Mouse (Mus musculus) embryonic facial prominence, embryonic 13.5 days (tissue): Measurements from ENCODE around the gene Mtmr6. TPM values are rescaled to one million over a fixed set of nuclear protein-coding genes. Genes with fewer than 3 reads are reported as not detected.

ENCODE experiments used
- ATAC-seq: fragments of 200-750 bp; cut with Nextera tagmentation; 2 replicates; pipeline ENCODE4 v1.8.0; 2017; ENCODE audit warnings: low read depth; ENCODE audit not compliant: insufficient number of reproducible peaks, insufficient read depth, low FRiP score, low TSS enrichment
- H3K27ac ChIP-seq: fragments of 300-500 bp; sonication (generic); 2 replicates; pipeline ENCODE4 v1.5.1; 2015; ENCODE audit warnings: moderate library complexity, mild to moderate bottlenecking, inconsistent platforms
- H3K27me3 ChIP-seq: fragments of 300-500 bp; sonication (generic); 2 replicates; pipeline ENCODE4 v1.6.1; 2015; ENCODE audit warnings: mild to moderate bottlenecking, inconsistent platforms
- H3K36me3 ChIP-seq: fragments of 300-500 bp; sonication (generic); 2 replicates; pipeline ENCODE4 v1.6.1; 2015; ENCODE audit warnings: mild to moderate bottlenecking, inconsistent platforms
- H3K4me1 ChIP-seq: fragments of 300-500 bp; sonication (generic); 2 replicates; pipeline ENCODE4 v1.6.1; 2015; ENCODE audit warnings: inconsistent platforms
- H3K4me2 ChIP-seq: fragments of 300-500 bp; sonication (generic); 2 replicates; pipeline ENCODE4 v1.6.1; 2015; ENCODE audit warnings: moderate library complexity, mild to moderate bottlenecking, inconsistent platforms
- H3K4me3 ChIP-seq: fragments of 300-500 bp; sonication (generic); 2 replicates; pipeline ENCODE4 v1.5.1; 2015; ENCODE audit warnings: mild to moderate bottlenecking, inconsistent platforms
- H3K9ac ChIP-seq: fragments of 300-500 bp; sonication (generic); 2 replicates; pipeline ENCODE4 v1.6.1; 2015; ENCODE audit warnings: mild to moderate bottlenecking, inconsistent platforms
- H3K9me3 ChIP-seq: fragments of 300-500 bp; sonication (generic); 2 replicates; pipeline ENCODE4 v1.6.1; 2016; ENCODE audit warnings: inconsistent platforms
- WGBS: fragments of 180-500 bp; shearing (Covaris S2); methylation state at CpG from one replicate; pipeline ENCODE4 v1.1.7; 2015; ENCODE audit warnings: mixed read lengths; 5-methylcytosine and 5-hydroxymethylcytosine counted together
- polyA plus RNA-seq: library from polyadenylated mRNA; unstranded; fragments of >200 nt; fragmentation: Nextera tagmentation; extraction: Ambion mirVana; gene quantifications from 2 replicates; pipeline ENCODE4 v1.2.1, GENCODE M21; 2015

Mtmr6 gene
- polyA plus RNA-seq, result 36.2 and 36.5 TPM in 2 replicates

DNA sequence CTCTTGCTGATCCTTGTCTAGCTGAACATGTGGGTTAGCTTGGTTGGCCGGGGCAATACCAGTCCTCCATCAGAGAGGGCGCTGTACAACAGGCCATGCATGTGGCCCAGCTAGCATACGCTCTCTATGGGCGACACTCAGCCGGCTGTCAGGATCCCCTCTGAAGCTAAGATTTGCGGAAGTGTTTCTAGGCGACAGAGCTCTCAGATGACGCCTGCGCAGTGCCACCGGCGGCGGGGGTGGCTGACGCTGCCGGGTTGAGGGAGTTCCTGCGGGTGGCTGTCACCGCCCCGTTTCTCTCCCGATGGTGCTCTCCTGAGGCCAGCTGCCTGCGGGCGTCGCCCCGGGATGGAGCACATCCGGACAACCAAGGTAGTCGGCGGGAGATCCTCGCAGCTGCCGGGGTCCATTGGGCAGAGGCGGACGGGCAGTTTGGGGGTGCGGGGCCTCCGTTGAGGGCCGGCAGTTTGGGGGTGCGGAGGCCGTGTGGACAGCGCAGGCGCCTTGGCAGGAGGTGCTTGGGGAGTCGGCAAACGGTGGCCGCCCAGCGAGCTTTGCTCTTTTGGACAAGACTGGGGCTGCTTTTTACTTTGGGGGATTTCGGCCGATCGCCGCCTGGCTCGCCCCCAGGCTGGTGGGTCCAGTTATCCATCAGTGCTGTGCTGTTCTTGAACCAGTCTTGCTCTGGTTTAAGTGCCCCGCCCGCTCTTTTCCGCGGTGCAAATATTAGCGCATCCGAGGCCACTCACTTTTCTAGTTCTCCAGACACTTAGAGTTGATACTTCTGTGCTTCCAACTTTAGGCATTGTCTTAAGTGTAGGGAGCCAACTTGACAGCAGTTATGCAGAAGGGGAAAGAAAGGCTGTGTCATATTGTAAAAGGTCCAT lies at the start of gene Mtmr6:
TSS of gene Mtmr6 (plus strand) at position 239 of the 887 bp plus-strand sequence.
- ATAC-seq, result peak; percentile 99

GRCm38 (mm10) chr14:60216125-60216524 lies 48.9 kb upstream of the Mtmr6 start:
- H3K4me3 ChIP-seq, result no peak overlapping the region
- H3K9me3 ChIP-seq, result no peaks in the 10 kb centered on the region
- H3K27me3 ChIP-seq, result no peaks in the 10 kb centered on the region
- no peaks in the 10 kb centered on the region for H3K4me1 ChIP-seq
- H3K27ac ChIP-seq, result no peak overlapping the region
- ATAC-seq, result no peak
- no peak overlapping the region for H3K9ac ChIP-seq
- peaks cover 28% of the 10 kb centered on the region for H3K36me3 ChIP-seq
- H3K4me2 ChIP-seq, result no peak overlapping the region
- WGBS, result 98% methylated on average over 1 of the region's 1 CpGs

More for the DNA sequence above, at the start of gene Mtmr6:
- H3K27me3 ChIP-seq, result no peaks in the 10 kb centered on the region
- peak within 1 kb of the TSS; percentile 57; the same call in 1 of the 2 replicates for H3K27ac ChIP-seq
- no peaks in the 10 kb centered on the region for H3K9me3 ChIP-seq
- peaks cover 13% of the 10 kb centered on the region for H3K4me1 ChIP-seq
- no peaks in the 10 kb centered on the region for H3K36me3 ChIP-seq
- H3K4me3 ChIP-seq, result peak within 1 kb of the TSS; percentile 83
- H3K4me2 ChIP-seq, result peak within 1 kb of the TSS; percentile 75
- under 1% methylated on average over 51 of the region's 51 CpGs for WGBS
- H3K9ac ChIP-seq, result peak within 1 kb of the TSS; percentile 82

- ATAC-seq, result no peak
- H3K9ac ChIP-seq, result no peak overlapping the region
- no peak overlapping the region for H3K4me2 ChIP-seq
- H3K27me3 ChIP-seq, result no peaks in the 10 kb centered on the region
- H3K36me3 ChIP-seq, result peaks cover 33% of the 10 kb centered on the region
- no peak overlapping the region for H3K4me3 ChIP-seq
- WGBS, result 100% methylated on average over 4 of the region's 4 CpGs
- H3K4me1 ChIP-seq, result no peaks in the 10 kb centered on the region
- H3K27ac ChIP-seq, result no peak overlapping the region
- no peaks in the 10 kb centered on the region for H3K9me3 ChIP-seq
Measured at GRCm38 (mm10) chr14:60217616-60218015, 47.4 kb upstream of the Mtmr6 start.

- Histone ChIP-seq H3K9me3 (no peaks in the 10 kb centered on the region), H3K4me1 (no peaks in the 10 kb centered on the region), H3K27me3 (no peaks in the 10 kb centered on the region), H3K4me2 (no peak overlapping the region), H3K4me3 (no peak overlapping the region), H3K36me3 (peaks cover 33% of the 10 kb centered on the region), H3K27ac (no peak overlapping the region), H3K9ac (no peak overlapping the region)
- no peak for ATAC-seq
- WGBS, result 91% methylated on average over 10 of the region's 10 CpGs
Measured at GRCm38 (mm10) chr14:60219886-60220285, 45.1 kb upstream of the Mtmr6 start.

DNA sequence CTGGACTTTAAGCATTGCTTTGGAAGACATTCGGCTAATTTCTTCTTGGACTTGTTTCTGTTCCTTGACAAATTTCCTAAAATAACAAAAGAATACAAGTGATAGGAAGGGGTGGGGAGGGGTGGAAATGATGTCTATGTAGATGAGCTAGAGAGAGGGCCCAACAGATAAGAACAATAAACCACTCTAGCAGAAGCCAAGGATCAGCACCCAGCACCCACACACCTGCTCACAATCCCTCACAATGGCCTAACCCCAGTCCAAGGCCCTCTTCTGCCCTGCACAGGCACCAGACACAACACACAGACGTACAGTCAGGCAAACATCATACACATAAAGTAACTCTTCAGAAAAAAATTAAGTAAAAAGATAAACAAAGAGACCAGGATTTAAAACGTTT lies 26.5 kb upstream of the Mtmr6 start:
- H3K4me3 ChIP-seq, result no peak overlapping the region
- H3K27ac ChIP-seq, result no peak overlapping the region
- H3K9me3 ChIP-seq, result no peaks in the 10 kb centered on the region
- no peaks in the 10 kb centered on the region for H3K4me1 ChIP-seq
- no peak overlapping the region for H3K4me2 ChIP-seq
- H3K9ac ChIP-seq, result no peak overlapping the region
- no peaks in the 10 kb centered on the region for H3K27me3 ChIP-seq
- 77% methylated on average over 3 of the region's 3 CpGs for WGBS
- H3K36me3 ChIP-seq, result peaks cover 57% of the 10 kb centered on the region
- no peak for ATAC-seq

GRCm38 (mm10) chr14:60250366-60250765 lies 14.7 kb upstream of the Mtmr6 start:
- H3K4me1 ChIP-seq, result peaks cover 20% of the 10 kb centered on the region
- peak overlapping the region; percentile 93 for H3K9ac ChIP-seq
- no peaks in the 10 kb centered on the region for H3K27me3 ChIP-seq
- peak overlapping the region; percentile 82 for H3K4me2 ChIP-seq
- H3K36me3 ChIP-seq, result 0 out of 2 replicates have a peak, but pooled peaks cover under 1% of the 10 kb centered on the region
- peak overlapping the region; percentile 72 for H3K4me3 ChIP-seq
- ATAC-seq, result no peak
- H3K9me3 ChIP-seq, result no peaks in the 10 kb centered on the region
- no peak overlapping the region for H3K27ac ChIP-seq
- WGBS, result 17% methylated on average over 8 of the region's 8 CpGs

- H3K4me3 ChIP-seq, result peak overlapping the region; percentile 72
- no peaks in the 10 kb centered on the region for H3K9me3 ChIP-seq
- H3K27ac ChIP-seq, result peak overlapping the region; percentile 90
- H3K4me2 ChIP-seq, result peak overlapping the region; percentile 82
- no peaks in the 10 kb centered on the region for H3K27me3 ChIP-seq
- no peaks in the 10 kb centered on the region for H3K36me3 ChIP-seq
- peak overlapping the region; percentile 93 for H3K9ac ChIP-seq
- WGBS, result under 1% methylated on average over 39 of the region's 39 CpGs
- ATAC-seq, result peak; percentile 70
- H3K4me1 ChIP-seq, result peaks cover 23% of the 10 kb centered on the region
Measured at GRCm38 (mm10) chr14:60250879-60251278, 14.1 kb upstream of the Mtmr6 start.

GRCm38 (mm10) chr14:60251281-60252003 lies 13.6 kb upstream of the Mtmr6 start, which contains the start of the genes Nupl1 and Gm49336:
Gene Nupl1 (minus strand): TSS chr14:60251431.
Gene Gm49336 (minus strand): TSS chr14:60251507.
- peak within 1 kb of the TSS; percentile 82 for H3K4me2 ChIP-seq
- H3K36me3 ChIP-seq, result no peaks in the 10 kb centered on the region
- WGBS, result under 1% methylated on average over 62 of the region's 62 CpGs
- H3K4me1 ChIP-seq, result peaks cover 29% of the 10 kb centered on the region
- H3K4me3 ChIP-seq, result peak within 1 kb of the TSS; percentile 72
- peak within 1 kb of the TSS; percentile 93 for H3K9ac ChIP-seq
- peak; percentile 99 for ATAC-seq
- no peaks in the 10 kb centered on the region for H3K27me3 ChIP-seq
- H3K9me3 ChIP-seq, result no peaks in the 10 kb centered on the region
- H3K27ac ChIP-seq, result peak within 1 kb of the TSS; percentile 90

DNA sequence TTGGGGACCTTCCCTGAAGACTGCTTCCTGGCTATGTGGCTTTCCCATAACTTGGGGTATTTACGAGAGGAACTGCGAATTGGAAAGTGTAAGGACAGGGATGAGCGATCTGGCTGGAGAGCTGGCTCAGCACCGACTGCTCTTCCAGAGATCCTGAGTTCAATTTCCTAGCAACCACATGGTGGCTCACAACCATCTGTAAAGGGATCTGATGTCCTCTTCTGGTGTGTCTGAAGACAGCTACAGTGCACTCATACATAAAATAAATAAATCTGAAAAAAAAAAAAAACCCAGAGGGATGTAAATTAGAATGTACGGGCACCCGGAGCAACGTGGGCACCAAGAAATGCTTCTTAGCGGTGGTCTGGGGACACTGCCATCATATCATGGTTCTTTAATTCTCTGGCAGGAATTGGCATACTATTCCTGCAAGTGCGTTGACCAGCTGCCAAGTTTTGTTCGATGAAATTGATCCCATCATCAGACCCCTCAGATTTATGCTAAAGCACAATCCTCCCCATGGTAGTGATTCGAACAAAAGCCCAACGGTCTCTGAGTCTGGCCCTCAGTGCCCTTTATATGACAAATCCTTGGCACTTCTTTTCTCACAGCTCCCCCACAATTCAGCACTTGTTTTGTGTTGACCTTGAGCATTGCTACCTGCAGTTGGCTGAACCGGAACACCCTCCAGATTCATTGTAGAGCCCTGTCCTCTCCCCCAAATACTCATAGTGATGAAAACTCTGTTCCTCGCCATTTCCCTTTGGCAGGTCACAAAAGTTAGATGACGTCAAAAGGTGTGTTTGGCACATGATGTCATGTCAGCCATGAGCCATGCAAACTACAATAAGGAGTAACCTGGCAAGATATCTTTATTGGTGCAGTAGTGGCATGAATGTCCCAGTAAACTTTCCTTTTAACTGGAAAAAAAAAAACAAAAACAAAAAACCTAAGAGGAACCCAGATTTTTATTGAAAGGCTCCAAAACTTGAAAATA lies 12.7 kb upstream of the Mtmr6 start:
- peak overlapping the region; percentile 85 for H3K27ac ChIP-seq
- H3K4me1 ChIP-seq, result peaks cover 30% of the 10 kb centered on the region
- no peak for ATAC-seq
- H3K9ac ChIP-seq, result peak overlapping the region; percentile 93
- H3K9me3 ChIP-seq, result no peaks in the 10 kb centered on the region
- WGBS, result 19% methylated on average over 15 of the region's 15 CpGs
- no peaks in the 10 kb centered on the region for H3K27me3 ChIP-seq
- peak overlapping the region; percentile 72 for H3K4me3 ChIP-seq
- peak overlapping the region; percentile 82 for H3K4me2 ChIP-seq
- no peaks in the 10 kb centered on the region for H3K36me3 ChIP-seq

- H3K36me3 ChIP-seq, result no peaks in the 10 kb centered on the region
- H3K27me3 ChIP-seq, result no peaks in the 10 kb centered on the region
- no peak for ATAC-seq
- H3K4me2 ChIP-seq, result no peak overlapping the region
- H3K9ac ChIP-seq, result no peak overlapping the region
- WGBS, result 92% methylated on average over 3 of the region's 3 CpGs
- H3K4me3 ChIP-seq, result no peak overlapping the region
- H3K4me1 ChIP-seq, result peaks cover 30% of the 10 kb centered on the region
- no peak overlapping the region for H3K27ac ChIP-seq
- no peaks in the 10 kb centered on the region for H3K9me3 ChIP-seq
Measured at GRCm38 (mm10) chr14:60253466-60253865, 11.6 kb upstream of the Mtmr6 start.

DNA sequence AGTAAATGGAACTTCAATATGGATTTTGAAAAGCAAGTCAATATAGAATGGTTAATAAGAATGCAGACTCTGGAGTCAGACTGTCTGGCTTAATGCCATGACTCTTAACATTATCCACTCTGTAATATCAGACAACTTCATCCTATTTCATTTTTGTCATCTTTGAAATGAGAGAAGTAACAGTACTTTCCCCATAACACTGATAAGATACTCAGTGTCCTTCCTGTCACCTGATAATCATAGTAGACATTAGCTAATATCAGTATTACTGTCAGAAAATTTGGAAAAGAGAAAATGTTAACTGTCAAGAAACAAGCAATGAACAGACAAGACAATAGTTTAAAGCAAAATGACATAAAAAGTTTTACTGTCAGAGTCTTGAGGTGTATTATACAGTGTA lies 10.3 kb upstream of the Mtmr6 start:
- H3K4me1 ChIP-seq, result peaks cover 22% of the 10 kb centered on the region
- no peaks in the 10 kb centered on the region for H3K9me3 ChIP-seq
- no peak overlapping the region for H3K27ac ChIP-seq
- no peak overlapping the region for H3K4me3 ChIP-seq
- no peak for ATAC-seq
- no peaks in the 10 kb centered on the region for H3K27me3 ChIP-seq
- no peaks in the 10 kb centered on the region for H3K36me3 ChIP-seq
- H3K4me2 ChIP-seq, result no peak overlapping the region
- no peak overlapping the region for H3K9ac ChIP-seq
